Mouse (Mus musculus): ENCODE results near the gene Clec12a. TPM values are rescaled to one million over a fixed set of nuclear protein-coding genes. Genes with fewer than 3 reads are reported as not detected.
"Not testable (repeated sequence)": the region's sequence is repeated elsewhere in the genome, so short reads cannot be mapped to it uniquely, and the experiment has no call there.

The Clec12a gene
- polyA plus RNA-seq (2012; ENCODE audit: insufficient read depth, insufficient read length, missing spikeins): 600 and 634 TPM in 2 replicates

DNA sequence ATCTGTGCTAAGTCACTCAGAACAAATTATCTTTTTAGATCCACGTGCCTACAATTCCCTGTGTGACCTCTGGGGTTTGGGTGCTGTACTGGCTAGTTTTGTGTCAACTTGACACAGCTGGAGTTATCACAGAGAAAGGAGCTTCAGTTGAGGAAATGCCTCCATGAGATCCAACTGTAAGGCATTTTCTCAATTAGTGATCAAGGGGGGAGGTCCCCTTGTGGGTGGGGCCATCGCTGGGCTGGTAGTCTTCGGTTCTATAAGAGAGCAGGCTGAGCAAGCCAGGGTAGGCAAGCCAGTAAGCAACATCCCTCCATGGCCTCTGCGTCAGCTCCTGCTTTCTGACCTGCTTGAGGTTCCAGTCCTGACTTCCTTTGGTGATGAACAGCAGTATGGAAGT, at the start of gene Clec12a:
Gene Clec12a, plus strand, starts transcription at position 301 of the 400 bp plus-strand sequence.
- H3K4me1 ChIP-seq (ENCODE audit: control insufficient read depth, insufficient read depth, low read length): peaks cover 15% of the 10 kb centered on the region
- H3K27ac ChIP-seq (ENCODE audit: insufficient read depth, low read depth, low read length); H3K4me3 ChIP-seq (ENCODE audit: insufficient read depth, low read length): not testable (repeated sequence)

DNA sequence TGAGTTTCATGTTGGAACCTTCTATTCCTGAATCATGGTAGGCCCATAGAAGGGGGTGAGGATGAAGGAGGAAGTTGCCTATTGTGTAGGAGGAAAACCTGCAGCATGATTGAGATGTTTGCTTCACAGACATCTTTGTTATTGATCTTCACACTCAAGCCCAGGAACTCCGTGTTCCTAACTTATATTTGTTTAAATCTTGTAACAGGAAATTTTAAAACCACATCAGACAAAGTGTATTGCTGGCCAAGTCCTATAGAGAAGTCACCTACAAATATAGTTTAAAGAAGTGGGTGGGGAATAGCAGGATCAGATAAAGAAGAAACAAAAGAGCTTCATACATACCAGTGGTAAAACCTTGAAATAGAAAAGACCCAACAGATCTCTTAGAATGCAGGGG, 38.3 kb upstream of the Clec12a start:
- no peaks in the 10 kb centered on the region for H3K4me1 ChIP-seq (ENCODE audit: control insufficient read depth, insufficient read depth, low read length)
- H3K27ac ChIP-seq (ENCODE audit: insufficient read depth, low read depth, low read length): no peak overlapping the region
- H3K4me3 ChIP-seq (ENCODE audit: insufficient read depth, low read length): no peak overlapping the region
- TF ChIP-seq CTCF (IDR thresholded peaks at IDR 0.05; ENCODE audit: low read depth, low read length): no peak

DNA sequence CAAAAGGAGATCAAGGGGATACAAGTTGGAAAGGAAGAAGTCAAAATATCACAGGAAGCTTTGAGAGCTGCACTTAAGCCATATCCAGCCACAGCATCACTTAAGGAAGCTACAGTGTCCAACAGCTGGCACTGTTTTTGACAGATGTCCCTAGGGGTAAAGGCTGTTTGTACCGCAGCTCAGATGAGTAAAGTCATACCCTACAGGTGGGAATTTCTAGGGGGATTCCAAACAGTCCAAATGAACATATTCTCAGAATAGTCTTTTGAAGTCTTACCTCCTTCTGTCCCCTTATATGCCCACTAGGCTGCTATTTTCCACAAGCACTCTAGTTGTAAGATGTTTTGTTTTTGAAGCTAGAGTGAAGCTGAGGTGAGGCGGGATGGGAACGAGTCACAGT, 30.0 kb upstream of the Clec12a start:
- TF ChIP-seq CTCF (IDR thresholded peaks at IDR 0.05; ENCODE audit: low read depth, low read length) (no peak), POLR2A (IDR thresholded peaks at IDR 0.05; ENCODE audit: borderline replicate concordance, low read depth, low read length) (no peak)

DNA sequence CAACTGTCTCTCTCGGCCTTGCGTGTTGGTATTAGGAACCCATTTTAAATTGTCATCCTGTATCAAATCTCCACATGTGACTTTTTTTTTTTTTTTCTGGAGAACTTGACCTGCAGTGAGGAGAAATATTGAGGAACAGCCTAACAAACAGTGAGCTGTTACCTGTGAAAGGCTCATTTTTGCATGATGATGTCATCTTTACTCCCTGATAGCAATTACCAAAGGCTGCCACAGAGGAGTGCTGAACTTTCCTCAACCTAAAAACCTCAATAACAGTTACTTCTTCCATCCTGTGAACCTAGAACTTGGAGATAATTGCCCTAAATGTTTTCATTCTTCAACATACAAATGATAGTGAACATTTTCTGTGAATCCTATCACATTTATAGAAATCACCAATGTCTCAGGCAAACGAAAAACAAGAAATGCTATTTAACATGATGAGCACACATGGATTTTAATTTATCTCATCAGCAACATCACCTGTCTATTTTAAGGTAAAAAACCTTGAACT, 27.8 kb upstream of the Clec12a start:
- Histone ChIP-seq H3K27ac (ENCODE audit: insufficient read depth, low read depth, low read length) (no peak overlapping the region), H3K4me3 (ENCODE audit: insufficient read depth, low read length) (no peak overlapping the region), H3K4me1 (ENCODE audit: control insufficient read depth, insufficient read depth, low read length) (peaks cover 6% of the 10 kb centered on the region)
- TF ChIP-seq CTCF (IDR thresholded peaks at IDR 0.05; ENCODE audit: low read depth, low read length): no peak

More for the DNA sequence above, 30.0 kb upstream of the Clec12a start:
- no peak overlapping the region for H3K27ac ChIP-seq (ENCODE audit: insufficient read depth, low read depth, low read length)
- peaks cover 6% of the 10 kb centered on the region for H3K4me1 ChIP-seq (ENCODE audit: control insufficient read depth, insufficient read depth, low read length)
- no peak overlapping the region for H3K4me3 ChIP-seq (ENCODE audit: insufficient read depth, low read length)

DNA sequence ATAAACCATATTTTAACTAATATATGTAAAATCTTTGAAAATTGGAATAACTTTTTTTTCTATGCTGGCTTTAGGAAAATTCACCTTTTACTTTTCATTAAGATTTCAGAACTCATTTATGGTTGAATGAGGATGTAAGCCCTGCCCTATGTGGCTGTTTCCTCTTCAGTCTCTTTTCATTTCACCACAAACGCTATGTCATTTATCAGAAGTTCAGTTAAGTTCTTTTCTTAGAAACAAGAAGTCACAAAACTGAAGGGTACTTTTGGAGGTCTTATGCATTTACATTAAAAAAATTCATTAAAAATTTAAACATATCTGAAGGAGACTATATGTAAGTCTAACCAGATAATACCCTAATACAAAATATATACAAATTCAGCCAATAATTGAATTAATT, 26.8 kb upstream of the Clec12a start:
- TF ChIP-seq POLR2A (IDR thresholded peaks at IDR 0.05; ENCODE audit: borderline replicate concordance, low read depth, low read length): no peak
- no peak for TF ChIP-seq CTCF (IDR thresholded peaks at IDR 0.05; ENCODE audit: low read depth, low read length)
- H3K4me1 ChIP-seq (ENCODE audit: control insufficient read depth, insufficient read depth, low read length): peaks cover 6% of the 10 kb centered on the region
- no peak overlapping the region for H3K4me3 ChIP-seq (ENCODE audit: insufficient read depth, low read length)
- H3K27ac ChIP-seq (ENCODE audit: insufficient read depth, low read depth, low read length): no peak overlapping the region

DNA sequence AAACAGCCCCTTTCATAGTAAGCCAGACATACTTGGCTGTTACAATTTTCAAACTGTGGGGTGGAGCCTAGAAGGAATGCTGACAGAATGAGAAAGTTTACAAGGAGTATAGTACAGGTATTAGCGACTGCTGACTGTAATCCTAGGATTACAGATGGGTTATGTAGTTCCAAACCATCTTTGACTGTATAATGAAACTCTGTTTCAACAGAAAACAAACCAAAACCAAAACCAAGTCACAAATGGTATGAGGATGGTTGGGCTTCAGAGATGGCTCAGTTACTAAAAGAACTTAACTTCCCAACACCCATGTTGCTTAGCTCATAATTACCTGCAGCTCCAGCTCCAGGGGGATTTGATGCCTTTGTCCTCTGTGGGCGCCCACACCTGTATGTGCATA, 26.0 kb upstream of the Clec12a start:
- TF ChIP-seq CTCF (IDR thresholded peaks at IDR 0.05; ENCODE audit: low read depth, low read length): no peak
- TF ChIP-seq POLR2A (IDR thresholded peaks at IDR 0.05; ENCODE audit: borderline replicate concordance, low read depth, low read length): no peak
- Histone ChIP-seq H3K4me1 (ENCODE audit: control insufficient read depth, insufficient read depth, low read length) (peaks cover 6% of the 10 kb centered on the region), H3K4me3 (ENCODE audit: insufficient read depth, low read length) (no peak overlapping the region), H3K27ac (ENCODE audit: insufficient read depth, low read depth, low read length) (peak overlapping the region; percentile 55)

DNA sequence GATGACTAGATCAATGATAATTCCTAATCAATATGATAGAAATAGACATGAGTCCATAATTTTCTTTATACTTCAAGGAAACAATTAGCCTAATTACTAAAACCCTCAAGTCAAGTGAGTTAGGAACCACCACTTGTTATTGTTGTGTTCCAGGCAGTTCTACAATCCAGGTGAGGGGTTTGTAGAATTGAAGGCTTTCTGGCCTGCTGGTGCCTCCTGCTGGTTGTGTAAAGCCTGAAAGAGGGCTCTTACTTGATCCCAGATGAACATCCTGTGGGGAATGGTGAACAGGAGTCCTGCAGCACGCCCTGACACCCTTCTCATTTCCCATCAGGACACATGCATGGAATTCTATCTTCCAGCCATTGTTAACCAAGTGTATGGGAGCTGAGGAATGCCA, 24.1 kb upstream of the Clec12a start:
- no peak overlapping the region for H3K4me3 ChIP-seq (ENCODE audit: insufficient read depth, low read length)
- no peak for TF ChIP-seq CTCF (IDR thresholded peaks at IDR 0.05; ENCODE audit: low read depth, low read length)
- TF ChIP-seq POLR2A (IDR thresholded peaks at IDR 0.05; ENCODE audit: borderline replicate concordance, low read depth, low read length): no peak
- H3K27ac ChIP-seq (ENCODE audit: insufficient read depth, low read depth, low read length): no peak overlapping the region
- peaks cover 6% of the 10 kb centered on the region for H3K4me1 ChIP-seq (ENCODE audit: control insufficient read depth, insufficient read depth, low read length)

DNA sequence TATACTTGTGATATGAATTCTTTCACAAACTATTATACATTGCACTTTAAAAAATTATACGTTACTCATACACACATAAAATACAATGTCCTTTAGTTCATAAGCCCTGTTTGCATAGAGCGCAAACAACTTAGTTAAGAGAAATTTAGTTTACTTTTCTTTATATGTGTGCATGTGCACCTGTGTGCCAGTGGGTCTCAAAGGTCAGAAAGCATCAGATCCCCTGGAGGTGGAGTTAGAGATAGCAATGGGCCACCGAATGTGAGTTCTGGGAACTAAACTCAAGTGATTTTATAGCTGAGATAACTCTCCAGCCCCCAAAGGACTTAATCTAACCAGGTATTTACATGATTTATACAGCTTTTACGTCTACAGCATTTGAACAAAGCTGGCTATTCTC, 23.2 kb upstream of the Clec12a start:
- Histone ChIP-seq H3K27ac (ENCODE audit: insufficient read depth, low read depth, low read length) (no peak overlapping the region), H3K4me3 (ENCODE audit: insufficient read depth, low read length) (no peak overlapping the region), H3K4me1 (ENCODE audit: control insufficient read depth, insufficient read depth, low read length) (peaks cover 6% of the 10 kb centered on the region)
- TF ChIP-seq POLR2A (IDR thresholded peaks at IDR 0.05; ENCODE audit: borderline replicate concordance, low read depth, low read length) (no peak), CTCF (IDR thresholded peaks at IDR 0.05; ENCODE audit: low read depth, low read length) (no peak)

DNA sequence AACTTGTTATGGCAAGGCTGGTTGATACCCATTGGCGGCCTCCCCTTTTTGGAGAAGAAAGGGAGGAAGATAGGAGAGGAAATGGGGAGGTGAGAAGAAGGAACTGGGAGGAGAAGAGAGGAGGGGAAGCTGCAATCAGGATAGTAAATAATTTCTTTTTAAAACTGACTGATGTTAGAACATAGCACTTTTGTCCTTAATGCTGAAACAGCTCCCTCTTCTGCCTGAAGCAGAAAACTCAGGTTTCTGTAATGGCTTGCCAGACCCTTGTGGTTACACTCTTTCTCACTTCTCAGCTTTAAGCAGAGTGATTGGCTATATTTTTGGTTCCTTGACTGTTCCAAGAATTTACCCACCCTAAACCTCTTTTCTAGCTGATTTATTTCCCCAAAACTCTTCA, 16.5 kb upstream of the Clec12a start:
- Histone ChIP-seq H3K4me1 (ENCODE audit: control insufficient read depth, insufficient read depth, low read length) (peaks cover 12% of the 10 kb centered on the region), H3K4me3 (ENCODE audit: insufficient read depth, low read length) (no peak overlapping the region), H3K27ac (ENCODE audit: insufficient read depth, low read depth, low read length) (no peak overlapping the region)
- TF ChIP-seq POLR2A (IDR thresholded peaks at IDR 0.05; ENCODE audit: borderline replicate concordance, low read depth, low read length) (no peak), CTCF (IDR thresholded peaks at IDR 0.05; ENCODE audit: low read depth, low read length) (no peak)

DNA sequence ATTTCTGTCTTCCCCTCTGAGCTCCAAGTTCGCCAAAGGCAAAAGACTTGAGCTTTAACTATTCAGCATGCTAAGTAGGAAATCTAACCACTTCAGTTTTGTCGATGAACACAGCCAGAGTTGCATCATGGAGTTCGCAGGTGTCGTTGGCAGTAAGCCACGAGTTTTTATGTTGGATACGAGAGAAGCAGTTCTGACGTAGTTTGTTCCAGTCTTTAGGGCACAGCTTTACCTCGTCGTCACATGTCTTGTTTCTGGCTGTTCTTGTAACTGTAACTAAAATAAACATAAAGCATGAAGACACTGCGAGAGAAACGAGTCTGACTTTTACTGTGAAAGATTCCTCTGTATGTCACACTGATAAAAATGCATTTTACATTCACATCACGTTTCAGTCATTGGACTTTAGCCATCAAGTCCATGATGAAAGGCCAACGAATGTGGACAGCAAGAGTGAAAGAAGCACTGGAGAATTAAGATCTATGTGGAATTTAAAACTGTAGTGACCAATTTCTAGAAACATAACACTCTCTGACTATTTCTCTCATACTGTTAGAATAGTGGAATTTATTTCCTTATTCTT, 15.8 kb upstream of the Clec12a start:
- no peak overlapping the region for H3K27ac ChIP-seq (ENCODE audit: insufficient read depth, low read depth, low read length)

DNA sequence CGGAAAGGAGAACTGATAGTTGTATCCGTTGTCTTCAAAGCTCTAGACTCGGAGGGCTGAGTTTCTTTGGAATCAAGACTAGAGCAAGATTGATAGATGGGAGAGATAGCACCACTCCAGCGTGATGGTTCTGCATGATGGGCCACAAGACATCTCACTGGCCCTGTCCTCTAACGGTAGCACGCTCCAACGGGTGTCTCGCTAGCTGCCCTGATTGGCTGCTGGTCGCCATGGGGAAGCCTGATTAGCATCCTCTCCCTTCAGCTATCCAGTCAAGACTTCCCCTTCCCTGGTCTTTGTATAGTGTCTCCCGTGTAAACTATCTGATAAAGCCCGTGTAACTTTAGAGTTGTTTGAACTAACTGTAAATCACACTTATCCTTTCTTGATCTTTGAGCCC, 10.9 kb upstream of the Clec12a start, which contains the start of gene 4922502D21Rik:
Gene 4922502D21Rik, minus strand, starts transcription at position 187 of the 400 bp plus-strand sequence.
- Histone ChIP-seq H3K4me3 (ENCODE audit: insufficient read depth, low read length) (no peak within 1 kb of the TSS), H3K4me1 (ENCODE audit: control insufficient read depth, insufficient read depth, low read length) (peaks cover 13% of the 10 kb centered on the region), H3K27ac (ENCODE audit: insufficient read depth, low read depth, low read length) (no peak within 1 kb of the TSS)
- TF ChIP-seq POLR2A (IDR thresholded peaks at IDR 0.05; ENCODE audit: borderline replicate concordance, low read depth, low read length) (no peak), CTCF (IDR thresholded peaks at IDR 0.05; ENCODE audit: low read depth, low read length) (no peak)

More for the DNA sequence above, 15.8 kb upstream of the Clec12a start:
- Histone ChIP-seq H3K4me3 (ENCODE audit: insufficient read depth, low read length) (no peak overlapping the region), H3K4me1 (ENCODE audit: control insufficient read depth, insufficient read depth, low read length) (peaks cover 12% of the 10 kb centered on the region)
- TF ChIP-seq CTCF (IDR thresholded peaks at IDR 0.05; ENCODE audit: low read depth, low read length) (no peak), POLR2A (IDR thresholded peaks at IDR 0.05; ENCODE audit: borderline replicate concordance, low read depth, low read length) (no peak)

Data from bone marrow macrophage, adult 2 months (primary cell).